Mouse (Mus musculus): ENCODE measurements at regions not wholly inside any gene's neighbourhood (a gene's known extent, or its start where the extent isn't known, plus 50 kb on each side); places are given as distances from the start of the nearest gene placed in this dataset.

DNA sequence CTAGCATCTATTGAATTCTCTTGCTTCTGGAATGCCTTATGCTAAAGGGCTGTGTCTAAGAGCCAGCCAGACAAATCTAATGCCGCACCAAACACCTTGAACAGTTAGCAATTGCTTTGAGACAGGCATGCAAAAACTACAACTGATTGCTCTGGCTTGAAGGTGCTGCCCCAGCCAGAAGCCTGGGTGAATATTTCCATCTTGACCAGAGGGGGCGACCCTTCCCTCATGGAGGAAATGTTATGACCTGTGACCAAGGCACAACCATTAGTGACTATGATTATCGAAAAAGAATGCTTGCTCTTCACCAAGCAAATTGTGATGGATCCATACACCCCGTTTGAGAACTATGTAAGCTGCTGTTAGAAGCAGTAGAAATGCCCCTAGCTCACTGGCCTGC is 445.9 kb upstream of the Etaa1 start:
- no peak for DNase-seq

- no peak for DNase-seq
Observed at GRCm38 (mm10) chr11:18396397-18396796, 442.7 kb upstream of the Etaa1 start.

DNA sequence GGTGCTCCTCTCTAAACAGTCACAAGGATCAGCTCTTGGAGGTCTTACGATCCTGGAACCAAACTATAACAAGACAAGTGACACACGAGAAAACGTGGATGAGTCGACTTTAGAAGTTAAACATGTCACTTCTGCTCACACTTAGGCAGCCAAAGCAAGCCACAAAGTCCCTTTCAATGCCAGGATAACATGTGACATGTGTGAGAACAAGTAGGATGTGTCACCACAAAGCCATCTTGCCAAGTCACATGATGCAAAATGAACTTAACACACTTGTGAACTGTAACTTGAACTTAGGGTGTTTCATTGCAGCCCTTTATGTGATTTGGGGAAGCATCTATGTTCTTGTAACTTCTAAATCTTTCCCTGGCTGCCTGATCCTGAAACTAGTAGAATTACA is 442.0 kb upstream of the Etaa1 start:
- no peak for DNase-seq

DNA sequence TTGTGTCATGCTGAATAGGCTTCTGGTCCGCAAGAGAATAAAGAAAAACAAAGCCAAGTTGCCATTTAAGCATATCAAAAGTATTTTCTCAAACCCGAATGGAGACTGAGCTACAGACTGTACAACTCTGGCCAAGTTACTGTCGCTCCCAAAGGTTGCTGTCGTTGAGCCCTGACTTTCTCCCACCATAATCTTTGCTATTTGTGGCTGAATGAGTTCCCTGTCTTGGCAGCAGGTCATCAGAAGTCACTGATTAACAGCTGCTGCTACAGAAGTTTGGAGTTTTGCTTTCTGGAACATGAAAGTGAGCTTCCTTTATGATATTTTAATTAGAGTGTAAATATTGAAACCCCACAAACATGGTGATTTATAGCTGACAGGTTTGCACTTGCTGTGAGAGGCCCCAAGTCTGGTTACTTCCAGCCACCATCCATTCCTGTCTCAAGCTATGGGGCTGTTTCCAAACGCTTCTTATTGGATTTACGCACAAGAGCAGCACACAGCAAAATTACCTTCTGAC is 419.2 kb upstream of the Etaa1 start:
- DNase-seq: no peak

DNA sequence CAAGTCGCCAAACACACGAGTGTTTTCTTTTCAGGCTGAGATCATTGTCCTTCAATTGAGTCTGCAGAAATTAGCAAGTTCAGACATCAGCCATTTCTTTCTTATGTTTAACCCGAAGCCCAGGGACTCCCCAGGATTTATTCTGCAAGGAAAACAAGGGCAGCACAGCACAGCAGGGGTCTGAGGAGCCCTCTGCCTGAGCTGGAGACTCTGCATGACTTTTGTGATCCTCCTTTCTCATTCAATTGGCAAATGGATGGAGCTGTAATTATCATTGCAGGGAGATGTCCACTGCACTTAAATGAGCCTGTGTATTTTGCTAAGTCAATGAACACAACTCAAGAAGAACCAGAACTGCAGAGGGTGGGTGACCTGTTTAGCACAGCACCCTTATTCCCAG is 417.6 kb upstream of the Etaa1 start:
- DNase-seq: no peak

- no peak for DNase-seq
Observed at GRCm38 (mm10) chr11:18370861-18371260, 417.2 kb upstream of the Etaa1 start.

DNA sequence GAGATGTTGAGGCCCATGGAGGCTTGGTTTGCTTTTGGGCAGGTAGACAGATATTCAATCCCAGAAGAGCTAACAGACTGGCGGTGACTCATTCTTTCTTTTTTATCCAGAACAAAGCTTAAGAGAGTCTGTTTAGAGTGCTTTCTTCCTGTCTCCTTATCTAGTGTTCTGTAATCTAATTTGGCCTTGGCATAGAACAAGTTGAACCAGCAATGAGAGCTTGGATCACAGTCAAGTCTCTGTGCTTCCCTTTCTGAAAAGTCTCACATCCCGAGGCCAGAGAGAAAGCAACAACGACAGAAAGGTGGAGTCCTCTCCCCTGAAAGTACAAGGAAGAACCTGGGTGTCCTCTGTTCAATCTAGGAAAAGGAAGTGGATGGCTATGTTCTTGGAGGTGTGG is 401.2 kb upstream of the Etaa1 start:
- DNase-seq: no peak

DNA sequence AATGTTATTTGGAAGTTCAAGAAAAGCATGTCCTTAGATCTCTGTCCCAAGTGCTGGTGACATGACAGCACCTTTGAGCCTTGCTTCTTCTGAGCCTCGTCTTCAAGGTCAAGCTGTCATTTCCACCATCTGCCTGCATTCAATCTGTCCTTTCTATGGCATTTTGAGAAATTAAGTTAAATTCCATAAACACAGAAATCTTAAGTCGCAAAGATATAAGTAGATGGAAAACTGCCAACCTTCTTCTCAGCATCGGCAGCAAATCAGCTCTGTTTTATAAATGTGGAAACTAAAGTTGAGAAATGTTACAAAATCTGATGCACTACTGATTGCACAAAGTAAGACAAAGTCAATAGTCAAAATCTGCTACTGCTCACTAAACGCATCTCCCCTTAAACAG is 400.5 kb upstream of the Etaa1 start:
- no peak for DNase-seq

- no peak for DNase-seq
Observed at GRCm38 (mm10) chr11:18347841-18348240, 394.2 kb upstream of the Etaa1 start.

- DNase-seq: no peak
Observed at GRCm38 (mm10) chr11:18313510-18314301, 360.0 kb upstream of the Etaa1 start.

GRCm38 (mm10) chr11:18296194-18297125 is 342.8 kb upstream of the Etaa1 start:
- DNase-seq: no peak

DNA sequence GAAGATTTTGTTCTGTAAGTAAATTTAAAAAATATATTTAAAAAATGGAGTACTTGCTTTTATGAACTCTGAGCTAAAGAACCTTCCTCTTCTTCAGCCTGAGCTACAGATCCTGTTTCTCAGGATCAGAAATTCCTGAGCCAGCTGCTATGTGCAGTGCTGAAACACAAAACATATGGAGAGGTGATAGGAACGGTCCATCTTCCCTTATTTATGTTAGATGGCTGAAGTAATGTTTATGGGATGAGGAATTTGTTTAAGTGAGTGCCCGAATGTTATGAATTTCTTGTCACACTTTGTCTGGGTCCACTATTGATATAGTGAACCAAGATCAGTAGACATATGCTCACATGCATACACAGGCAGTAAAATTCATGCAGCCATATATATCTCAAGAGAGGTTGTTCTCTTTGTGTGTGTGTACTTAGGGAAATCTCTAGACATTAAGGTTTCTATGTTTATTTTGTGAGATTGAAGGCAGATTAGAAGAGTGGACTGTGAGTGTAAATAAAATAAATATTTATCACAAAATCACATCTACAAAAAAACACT is 325.0 kb upstream of the Etaa1 start:
- DNase-seq: no peak

DNA sequence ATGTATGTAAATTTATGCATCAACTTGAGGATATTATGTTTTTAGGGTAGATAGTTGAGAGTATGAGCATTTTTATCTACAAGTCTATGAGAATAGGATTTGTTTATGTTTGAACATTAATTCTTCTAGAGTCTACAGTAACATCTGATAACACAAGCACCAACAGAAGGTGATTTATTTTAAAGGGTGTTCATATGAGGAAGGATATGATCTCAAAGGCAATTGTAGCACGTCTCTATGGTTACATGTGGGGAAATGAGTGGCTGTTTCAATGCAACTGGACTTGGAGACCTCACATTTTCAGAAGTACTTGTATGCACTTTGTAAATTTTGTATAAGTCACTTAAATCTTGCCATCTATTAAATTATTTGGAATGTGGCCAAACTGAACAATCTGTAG is 318.7 kb upstream of the Etaa1 start:
- DNase-seq: no peak

DNA sequence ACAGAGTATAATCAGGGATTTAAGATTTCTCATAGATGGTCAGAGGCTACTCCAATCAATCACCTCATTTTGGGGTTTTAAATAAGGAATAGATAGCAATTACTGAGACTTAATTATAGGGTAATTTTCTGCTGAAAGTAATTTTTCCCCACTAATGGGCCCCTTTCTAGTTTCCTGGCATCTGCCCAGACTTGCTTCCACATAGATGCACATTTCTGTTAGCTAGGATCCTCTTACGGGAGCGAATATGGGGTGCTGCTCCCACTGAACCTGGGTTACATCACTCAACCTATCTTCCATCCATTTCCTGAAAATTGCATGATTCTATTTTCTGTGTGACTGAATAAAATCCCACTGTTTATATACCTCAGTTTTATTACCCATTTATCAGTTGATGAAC is 312.5 kb upstream of the Etaa1 start:
- no peak for DNase-seq

DNA sequence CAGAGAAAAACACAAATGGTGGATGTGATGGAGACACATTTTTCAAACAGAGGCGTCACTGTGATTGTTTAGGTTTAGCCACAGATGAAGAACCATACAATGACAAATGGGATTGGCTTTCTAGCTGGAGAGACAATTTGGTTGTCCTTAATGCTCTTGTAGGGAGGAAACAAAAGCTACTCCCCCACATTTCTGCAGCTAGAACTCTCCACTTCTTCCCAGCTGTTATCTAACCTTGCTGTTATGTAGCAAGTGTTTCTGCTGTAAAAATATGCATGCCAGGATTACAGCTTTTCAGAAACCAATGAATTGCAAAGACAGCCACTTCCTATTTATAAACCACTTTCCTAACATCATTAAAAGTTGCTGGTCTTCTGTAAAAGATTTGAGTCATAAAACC is 309.2 kb upstream of the Etaa1 start:
- no peak for DNase-seq

- DNase-seq: no peak
Observed at GRCm38 (mm10) chr11:18249236-18249635, 295.6 kb upstream of the Etaa1 start.

DNA sequence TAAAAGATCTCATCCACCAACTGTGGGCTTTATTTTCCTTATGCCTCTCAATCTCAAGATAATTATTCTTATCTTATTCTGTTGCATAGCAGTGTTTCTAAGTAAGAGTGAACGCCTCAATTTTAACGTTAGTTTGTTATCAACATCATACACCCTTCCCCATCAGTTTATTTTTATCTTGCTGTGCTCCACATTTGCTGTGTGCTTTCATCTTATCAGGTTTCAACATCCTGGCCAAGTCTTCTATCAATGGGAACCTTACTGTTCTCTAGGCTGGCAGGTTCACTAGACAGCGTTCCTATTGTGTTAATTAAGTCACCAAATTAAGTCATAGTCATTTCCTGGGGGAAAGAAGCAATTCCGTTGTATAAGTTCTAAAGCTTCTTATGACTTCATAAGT is 263.1 kb upstream of the Etaa1 start:
- DNase-seq: no peak

GRCm38 (mm10) chr11:18173028-18173427 is 219.4 kb upstream of the Etaa1 start:
- DNase-seq: no peak

DNA sequence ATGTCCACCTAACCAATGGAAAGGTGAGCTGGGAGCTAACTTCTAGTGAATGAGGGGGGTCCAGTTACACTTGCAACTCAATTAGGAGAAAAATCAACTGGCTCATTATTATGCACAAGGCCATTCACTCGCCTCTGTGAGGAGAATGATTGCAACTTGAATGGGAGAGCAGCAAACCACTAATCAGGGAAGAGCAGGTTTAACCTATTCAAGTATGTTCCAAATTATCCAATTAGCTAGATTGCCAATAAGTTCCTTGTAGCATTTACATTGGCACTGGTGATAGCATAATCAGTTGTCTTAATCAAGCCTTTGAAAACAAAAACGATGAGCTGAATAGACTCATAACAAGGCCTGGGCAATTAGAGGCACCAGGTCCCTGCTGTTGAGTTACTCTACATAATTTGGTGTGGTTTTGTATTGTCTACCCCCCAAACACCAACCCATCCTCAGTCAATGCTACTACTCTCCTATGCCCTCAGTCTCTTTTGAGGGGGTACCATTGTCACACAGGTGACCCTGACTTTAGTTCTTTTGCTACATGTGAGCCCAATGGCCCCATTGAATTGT is 217.6 kb upstream of the Etaa1 start:
- no peak for DNase-seq

- DNase-seq: no peak
Observed at GRCm38 (mm10) chr11:18165609-18166347, 212.1 kb upstream of the Etaa1 start.

DNA sequence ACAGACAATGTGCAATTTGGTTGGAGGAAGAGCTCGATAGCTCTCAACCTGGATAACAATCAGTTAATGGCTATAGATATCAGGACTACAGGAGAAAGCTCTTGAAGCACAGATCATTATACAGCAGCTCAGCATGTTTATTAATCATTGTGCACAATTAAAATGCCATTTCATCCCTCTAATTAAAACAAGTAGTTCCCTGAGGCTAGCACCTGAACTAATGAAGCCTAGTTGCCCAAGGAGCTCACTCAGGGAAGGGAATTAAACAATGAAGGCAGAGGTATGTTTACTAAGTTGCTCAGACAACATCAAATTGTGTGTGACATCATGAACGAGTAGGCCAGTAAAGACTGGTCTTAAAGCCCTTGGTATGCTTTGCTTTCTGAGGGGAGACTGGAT is 210.3 kb upstream of the Etaa1 start:
- DNase-seq: no peak

Measured in thymus, postnatal 25 days (tissue).